Mouse (Mus musculus) megakaryocyte, embryonic 14.5 days (primary cell): ENCODE data around the gene Vps37b. TPM values are rescaled to one million over a fixed set of nuclear protein-coding genes. Genes with fewer than 3 reads are reported as not detected.
A peak's percentile ranks its signal among the peaks of the same experiment; 100 is the strongest.

Experiments used
- H3K27me3 ChIP-seq: replicated peaks from 2 replicates; pipeline ENCODE3; 2012; ENCODE audit warnings: inconsistent platforms
- H3K36me3 ChIP-seq: replicated peaks from 2 replicates; pipeline ENCODE3; 2012; ENCODE audit warnings: low read length, inconsistent platforms, mixed read lengths
- H3K4me1 ChIP-seq: 2 replicates; pipeline ENCODE4 v1.6.1; 2012; ENCODE audit warnings: inconsistent platforms
- H3K4me3 ChIP-seq: replicated peaks from 2 replicates; pipeline ENCODE3; 2012; ENCODE audit warnings: moderate library complexity, mild to moderate bottlenecking, inconsistent platforms
- H3K9me3 ChIP-seq: 2 replicates; pipeline ENCODE4 v1.6.1; 2012; ENCODE audit warnings: inconsistent platforms
- FLI1 ChIP-seq: IDR thresholded peaks from 2 replicates; pipeline ENCODE4 v1.6.1; 2012; ENCODE audit warnings: low read length, inconsistent platforms, mixed read lengths
- GATA1 ChIP-seq: IDR thresholded peaks from 3 replicates; pipeline ENCODE4 v1.6.1; 2012; ENCODE audit warnings: mixed read lengths, low read length, inconsistent platforms, borderline replicate concordance
- polyA plus RNA-seq: library from polyadenylated mRNA; stranded (reverse); fragments of >175 nt; gene quantifications from 2 replicates; pipeline ENCODE4 v1.2.3, GENCODE M21; 2012; ENCODE audit warnings: low replicate concordance; ENCODE audit not compliant: insufficient read depth

Gene Vps37b
- polyA plus RNA-seq, 1 experiment: 437 TPM

DNA sequence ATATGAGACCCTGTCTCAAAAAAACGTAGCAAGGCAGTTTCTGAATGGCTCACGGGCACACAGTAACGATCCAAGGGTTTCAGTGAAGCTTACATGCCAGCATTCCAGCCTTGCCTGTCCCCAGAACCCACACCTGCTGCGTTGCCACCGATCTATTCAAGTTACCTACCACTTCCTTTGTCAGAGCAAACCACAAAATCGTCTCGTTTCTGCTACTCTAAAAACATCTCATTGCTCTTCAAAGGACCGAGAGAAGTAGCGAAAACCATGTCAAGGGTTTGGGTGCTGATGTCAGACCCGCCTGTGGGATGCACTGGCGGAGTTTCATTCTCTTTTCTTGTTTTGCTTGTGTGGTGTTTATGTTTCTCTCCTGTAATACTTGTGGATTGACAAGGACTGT is 2.4 kb upstream of the Vps37b start:
- Histone ChIP-seq H3K4me1 (peaks cover 72% of the 10 kb centered on the region), H3K36me3 (peaks cover 13% of the 10 kb centered on the region), H3K9me3 (no peaks in the 10 kb centered on the region), H3K4me3 (no peak overlapping the region), H3K27me3 (no peaks in the 10 kb centered on the region)
- TF ChIP-seq GATA1 (no peak), FLI1 (no peak)

DNA sequence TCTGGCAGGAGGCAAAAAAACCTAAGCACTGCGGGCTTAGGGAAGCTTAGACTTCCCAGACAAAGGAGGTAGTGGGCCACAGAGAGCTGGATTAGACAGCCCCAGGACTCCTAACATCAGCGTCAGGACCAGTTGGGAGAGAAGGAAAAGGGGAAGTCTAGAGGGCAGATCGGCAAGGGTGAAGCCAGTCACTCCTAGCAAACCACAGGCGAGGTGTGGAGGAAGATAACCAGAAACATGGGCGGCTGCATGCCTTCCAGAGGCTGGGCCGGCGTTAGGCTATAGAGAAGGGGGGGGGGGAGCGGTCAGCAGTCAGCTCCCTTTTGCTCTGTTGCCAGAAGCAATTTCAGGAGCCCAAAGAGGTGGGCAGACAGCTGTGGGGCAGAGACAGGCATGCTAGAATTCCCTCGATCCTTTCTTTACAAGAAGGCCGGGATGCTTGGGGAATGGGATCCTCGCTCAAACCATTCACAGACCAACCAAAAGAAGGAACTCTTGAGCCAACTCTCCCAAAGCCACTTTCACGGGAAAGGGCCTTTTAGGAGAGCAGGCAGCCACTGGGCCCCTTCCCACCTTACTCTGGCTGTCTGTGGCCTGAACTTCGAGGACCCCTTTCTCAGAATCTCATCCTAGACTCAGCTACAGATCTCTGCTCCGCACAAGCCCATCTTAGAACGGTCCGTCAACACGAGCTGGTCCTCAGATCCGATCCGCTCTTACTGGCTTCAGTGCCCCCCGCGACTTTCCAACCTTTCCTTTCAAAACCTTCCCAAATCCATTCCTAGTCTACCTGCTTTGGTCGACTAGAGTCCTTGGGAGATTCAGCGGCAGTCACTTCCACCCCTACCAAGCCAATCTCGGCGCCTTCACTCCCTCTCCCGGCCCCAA is 758 bp downstream of the Vps37b start:
- no peak for TF ChIP-seq FLI1
- TF ChIP-seq GATA1: peak; percentile 74; the same call in 2 of the 3 replicates
- H3K4me1 ChIP-seq: peaks cover 80% of the 10 kb centered on the region

DNA sequence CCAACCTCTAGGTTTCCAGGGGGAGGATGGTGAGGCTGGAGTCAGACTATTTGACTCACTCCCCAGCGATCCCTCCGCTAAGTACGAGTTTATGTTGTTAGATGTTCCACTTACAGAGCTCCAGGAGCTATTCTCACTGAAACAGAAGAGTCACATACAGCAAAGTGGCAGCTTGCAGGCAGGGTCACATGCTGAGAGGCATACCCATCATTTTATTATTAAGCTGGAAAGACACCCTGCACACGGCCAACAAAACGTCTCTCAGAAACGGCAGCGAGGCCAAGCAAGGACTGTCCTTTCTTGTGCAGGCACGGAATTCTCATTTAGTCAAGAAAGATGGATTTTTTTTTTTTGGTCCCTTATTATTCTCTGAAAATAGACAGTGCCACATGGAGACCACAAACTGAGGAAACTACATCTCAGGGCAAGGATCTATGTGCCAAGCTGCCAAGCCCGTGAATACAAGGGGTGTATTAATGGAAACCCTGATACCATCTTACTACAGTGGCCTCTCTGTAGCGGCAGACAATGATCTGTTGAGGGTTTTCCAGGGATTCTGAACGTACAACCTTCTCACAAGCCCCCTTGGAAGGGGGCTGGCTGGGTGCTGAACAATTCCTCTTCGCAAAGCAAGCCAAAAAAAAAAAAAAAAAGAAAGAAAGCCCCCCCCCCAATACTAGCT is 1.5 kb downstream of the Vps37b start:
- H3K36me3 ChIP-seq: peaks cover 51% of the 10 kb centered on the region
- H3K9me3 ChIP-seq: no peaks in the 10 kb centered on the region
- no peaks in the 10 kb centered on the region for H3K27me3 ChIP-seq
- peaks cover 80% of the 10 kb centered on the region for H3K4me1 ChIP-seq
- TF ChIP-seq FLI1 (no peak), GATA1 (no peak)
- peak overlapping the region; percentile 99 for H3K4me3 ChIP-seq

More for the DNA sequence above, 758 bp downstream of the Vps37b start:
- Histone ChIP-seq H3K36me3 (peaks cover 43% of the 10 kb centered on the region), H3K27me3 (no peaks in the 10 kb centered on the region), H3K9me3 (no peaks in the 10 kb centered on the region), H3K4me3 (peak overlapping the region; percentile 99)

DNA sequence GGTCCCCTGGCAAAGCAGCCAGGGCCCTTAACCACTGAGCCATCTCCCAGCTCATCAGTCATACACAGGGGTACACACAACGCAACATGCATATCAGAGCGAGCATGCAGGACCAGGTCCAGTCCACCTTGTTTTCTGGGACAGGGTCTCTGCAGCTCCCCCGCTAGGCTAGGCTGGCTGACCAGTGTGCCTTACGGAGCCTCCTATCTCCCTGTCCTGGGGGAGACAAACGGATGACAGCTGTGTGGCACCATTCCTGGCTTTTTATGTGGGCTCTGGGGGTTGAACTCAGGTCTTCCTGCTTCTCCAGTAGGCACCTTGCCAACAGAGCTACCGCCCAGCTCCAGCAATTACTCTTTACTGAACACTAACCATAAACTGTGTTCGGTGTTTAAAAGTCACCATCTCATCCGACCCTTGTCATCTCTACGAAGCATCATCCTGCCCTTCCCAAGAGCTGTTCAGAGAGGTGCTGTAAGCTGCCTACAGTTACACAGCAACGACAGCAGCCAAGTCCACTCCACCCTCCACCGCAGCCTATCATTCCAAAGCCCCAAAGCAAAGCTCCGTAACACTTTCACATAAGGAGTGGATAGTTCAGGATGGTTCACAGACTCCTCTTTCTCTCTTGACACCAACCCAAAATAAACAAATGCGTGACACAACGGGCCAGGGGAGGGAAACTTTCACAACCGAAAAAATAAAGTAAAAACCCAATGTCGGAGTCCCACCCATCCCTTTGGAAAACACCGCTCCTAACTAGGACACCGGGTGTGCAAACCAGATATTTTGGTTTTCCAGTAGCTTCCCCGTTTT is 2.6 kb downstream of the Vps37b start:
- H3K4me1 ChIP-seq: peaks cover 82% of the 10 kb centered on the region
- no peaks in the 10 kb centered on the region for H3K27me3 ChIP-seq
- no peak for TF ChIP-seq GATA1
- no peaks in the 10 kb centered on the region for H3K9me3 ChIP-seq
- peaks cover 62% of the 10 kb centered on the region for H3K36me3 ChIP-seq
- H3K4me3 ChIP-seq: peak overlapping the region; percentile 99

DNA sequence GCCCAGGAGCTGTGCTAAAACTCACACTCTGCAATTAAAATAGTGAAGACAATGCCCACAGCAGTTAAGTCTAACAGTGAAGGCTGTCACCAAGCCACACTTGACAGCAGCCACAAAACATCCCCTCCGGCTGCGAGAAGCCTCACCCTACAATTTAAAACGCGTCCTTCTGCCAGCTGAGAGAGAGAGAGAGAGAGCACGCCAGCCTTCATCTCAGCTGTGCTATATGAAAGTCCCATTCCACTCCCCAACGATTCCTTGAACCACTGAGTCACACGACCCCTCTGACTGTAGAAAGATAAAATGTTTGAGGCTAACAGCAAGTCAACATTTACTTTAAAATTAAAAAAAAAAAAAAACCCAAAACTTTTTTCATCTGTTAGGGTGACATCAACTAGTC is 3.4 kb downstream of the Vps37b start:
- Histone ChIP-seq H3K27me3 (no peaks in the 10 kb centered on the region), H3K36me3 (peaks cover 68% of the 10 kb centered on the region), H3K9me3 (no peaks in the 10 kb centered on the region), H3K4me3 (peak overlapping the region; percentile 86), H3K4me1 (peaks cover 84% of the 10 kb centered on the region)
- TF ChIP-seq GATA1 (no peak), FLI1 (no peak)

DNA sequence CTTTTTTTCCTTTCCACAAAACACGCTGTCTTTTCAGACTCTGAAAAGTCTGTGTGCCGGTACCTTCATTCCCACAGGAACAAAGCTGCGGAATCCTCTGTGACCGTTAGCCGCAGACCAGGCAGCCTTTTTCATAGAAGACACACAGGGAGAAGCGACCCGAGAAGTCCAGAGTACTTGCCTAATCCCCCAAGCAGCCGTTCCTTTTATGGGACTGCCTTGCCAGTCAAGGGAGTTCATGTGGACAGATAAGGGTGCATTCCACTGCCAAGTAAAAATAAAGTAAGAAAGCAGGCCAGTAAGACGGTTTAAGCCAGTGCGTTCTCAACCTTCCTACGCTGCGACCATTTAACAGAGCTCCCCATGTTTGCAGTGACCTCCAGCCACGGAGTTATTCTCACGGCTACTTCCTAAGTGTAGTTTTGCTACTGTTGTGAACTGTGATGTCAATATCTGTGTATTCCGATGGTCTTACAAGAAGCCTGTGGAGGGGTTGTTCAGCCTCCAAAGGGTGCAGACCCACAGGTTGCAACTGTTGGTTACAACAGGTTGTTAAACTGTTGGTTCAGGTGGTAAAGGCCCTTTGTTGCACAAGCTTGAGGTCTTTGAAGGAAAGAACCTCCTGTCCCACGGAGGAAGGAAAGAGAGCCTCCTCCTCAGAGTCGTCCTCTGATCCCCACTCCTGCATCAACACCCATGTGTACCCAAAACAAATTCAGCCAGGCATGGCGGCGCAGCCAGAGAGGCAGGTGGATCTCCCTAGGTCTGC is 4.2 kb downstream of the Vps37b start:
- H3K4me3 ChIP-seq: peak overlapping the region; percentile 86
- peaks cover 87% of the 10 kb centered on the region for H3K4me1 ChIP-seq
- TF ChIP-seq GATA1: no peak
- no peaks in the 10 kb centered on the region for H3K9me3 ChIP-seq
- peaks cover 75% of the 10 kb centered on the region for H3K36me3 ChIP-seq
- no peaks in the 10 kb centered on the region for H3K27me3 ChIP-seq

DNA sequence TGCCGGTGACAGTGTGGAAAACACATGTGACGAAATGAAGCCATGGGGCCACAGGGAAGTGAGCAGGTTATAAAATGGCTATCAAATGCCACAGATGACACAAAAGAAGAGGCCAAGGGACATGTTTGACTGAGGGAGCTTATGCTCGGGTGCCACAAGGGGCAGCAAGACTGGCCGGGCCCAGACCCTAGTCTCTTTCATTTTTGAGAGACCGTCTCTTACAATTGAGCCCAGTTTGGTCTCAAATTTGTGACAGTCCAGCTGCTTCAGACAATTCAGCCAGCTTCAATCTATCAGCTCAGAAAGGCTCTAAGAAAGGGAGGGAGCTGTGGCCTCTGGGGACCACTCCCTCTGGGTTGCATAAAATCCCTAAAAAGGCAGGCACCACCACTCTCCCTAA is 5.5 kb downstream of the Vps37b start:
- Histone ChIP-seq H3K4me1 (peaks cover 92% of the 10 kb centered on the region), H3K36me3 (peaks cover 85% of the 10 kb centered on the region), H3K9me3 (no peaks in the 10 kb centered on the region), H3K4me3 (peak overlapping the region; percentile 77), H3K27me3 (no peaks in the 10 kb centered on the region)
- TF ChIP-seq FLI1: no peak
- no peak for TF ChIP-seq GATA1

DNA sequence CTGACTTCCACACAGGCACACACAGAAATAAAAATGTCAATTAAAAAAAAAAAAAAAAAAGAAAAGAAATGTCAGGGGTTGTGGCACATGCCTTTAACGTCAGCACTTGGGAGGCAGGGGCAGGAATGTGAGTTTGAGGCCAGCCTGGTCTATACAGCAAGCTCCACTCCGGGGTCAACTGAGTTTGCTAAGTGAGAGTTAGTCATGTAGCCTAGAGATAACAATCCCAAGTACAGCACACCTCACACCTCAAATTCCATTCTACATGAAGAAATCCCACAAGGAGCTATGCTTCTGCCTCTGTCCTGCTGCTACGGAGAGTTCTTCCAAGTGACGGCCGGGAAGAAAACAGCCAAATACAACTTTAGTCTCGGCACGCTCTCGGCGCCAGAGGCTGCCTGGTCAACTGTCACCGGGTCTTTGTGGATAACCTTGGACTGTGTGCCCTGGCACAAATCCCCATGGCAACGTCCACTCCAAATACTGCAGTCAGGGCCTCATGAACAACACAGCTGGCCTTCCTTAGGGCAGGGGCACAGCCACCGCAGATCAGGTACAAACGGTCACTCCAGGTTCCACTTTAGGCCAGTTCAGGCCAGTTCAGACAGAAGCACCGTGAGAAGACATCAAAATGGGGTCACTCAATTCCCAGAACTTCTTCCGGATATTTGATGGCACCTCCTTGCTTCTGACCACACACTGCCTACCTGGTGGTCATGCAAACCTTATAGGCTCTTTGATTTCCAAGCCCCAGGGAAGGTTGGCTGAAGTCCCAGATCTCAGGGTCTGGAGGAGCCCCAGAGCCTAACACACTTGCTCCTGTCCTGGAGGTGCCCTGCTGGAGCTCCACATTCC is 6.3 kb downstream of the Vps37b start:
- Histone ChIP-seq H3K27me3 (no peaks in the 10 kb centered on the region), H3K4me3 (peak overlapping the region; percentile 82), H3K36me3 (peaks cover 93% of the 10 kb centered on the region), H3K4me1 (peaks cover 99% of the 10 kb centered on the region), H3K9me3 (no peaks in the 10 kb centered on the region)
- TF ChIP-seq GATA1 (no peak), FLI1 (no peak)
